In the genomic region with DNA sequence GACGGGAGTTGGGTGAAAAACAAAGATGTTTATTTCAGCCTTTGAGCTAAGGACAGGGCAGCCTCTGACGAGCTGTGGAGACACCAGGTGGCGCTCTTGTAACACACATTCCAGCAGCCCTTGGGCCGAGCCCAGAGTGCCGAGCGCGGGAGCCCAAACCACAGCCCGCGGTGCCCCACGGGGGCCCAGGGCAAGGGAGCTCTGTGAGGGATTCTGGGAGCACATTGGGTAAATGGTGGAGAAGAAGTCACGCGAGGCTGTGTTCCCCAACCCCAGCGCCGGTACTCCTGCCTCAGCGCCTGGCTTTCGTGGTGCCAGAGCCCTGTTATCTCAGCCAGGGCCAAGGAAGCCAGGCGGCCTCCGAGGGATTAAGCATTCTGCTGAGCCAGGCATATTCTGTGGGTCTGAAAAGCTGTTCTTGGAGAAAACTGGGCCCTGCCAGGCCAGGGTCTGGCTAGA, we compare ENCODE assay signal across 8 mouse cellular contexts. TPM values are rescaled to one million over a fixed set of nuclear protein-coding genes. Genes with fewer than 3 reads are reported as not detected.
A peak's percentile ranks its signal among the peaks of the same experiment; 100 is the strongest.
DNase-seq lines count a peak whose midpoint lies in the region; ATAC-seq and TF ChIP-seq lines count a peak whose summit lies in the region.

No protein-coding gene starts in this region.

- H3K4me2 ChIP-seq in hindbrain, embryonic 16.5 days (ENCODE audit: low read length), result peak overlapping the region; percentile 72

- peak; percentile 96 for ATAC-seq in hindbrain, embryonic 16.5 days

- no peak; the same call in 1 of the 2 replicates for TF ChIP-seq CTCF in gastrocnemius, adult 2 months (IDR thresholded peaks at IDR 0.05)

- H3K4me1 ChIP-seq in hindbrain, embryonic 16.5 days (ENCODE audit: control insufficient read depth, insufficient read depth, low read depth, low read length), result peaks cover 5% of the 10 kb centered on the region; the same call in 1 of the 2 replicates

- H3K4me3 ChIP-seq in gastrocnemius, adult 2 months, result peak overlapping the region; percentile 65
- peak overlapping the region; percentile 36 for H3K4me3 ChIP-seq in hindbrain, embryonic 16.5 days (ENCODE audit: low read length)

- intact Hi-C loops in gastrocnemius, adult 2 months (cut with DNase I), result loop anchor here (1.0 to 10.0 kb wide), 3 partner anchors 141 to 312 kb away; no protein-coding TSS in a partner anchor

- peak overlapping the region; percentile 41; the same call in 1 of the 2 replicates for H3K27ac ChIP-seq in gastrocnemius, adult 2 months
- H3K27ac ChIP-seq in hindbrain, embryonic 16.5 days (ENCODE audit: low read depth, low read length), result no peak overlapping the region

- WGBS in hindbrain, embryonic 16.5 days, result 2% methylated on average over 18 of the region's 18 CpGs

- 0 out of 2 replicates have a peak, but pooled peaks cover 2% of the 10 kb centered on the region for H3K27me3 ChIP-seq in hindbrain, embryonic 16.5 days (replicated peaks; ENCODE audit: control insufficient read depth, insufficient read depth, low read length)

- no peaks in the 10 kb centered on the region for H3K9me3 ChIP-seq in hindbrain, embryonic 16.5 days (ENCODE audit: control insufficient read depth, low read length)

- peak; percentile 75 for DNase-seq in WW6 (ENCODE audit: low read depth, low spot score)
- DNase-seq in cerebellum, postnatal 4 days (ENCODE audit: low spot score in 2 of 2), result peak; percentile 76 to 90
- peak; percentile 88 for DNase-seq in gastrocnemius, adult 2 months
- peak; percentile 68 for DNase-seq in left cerebral cortex, adult 11 months (ENCODE audit: low spot score)
- peak; percentile 86 to 89 for DNase-seq in lung, postnatal 4 days
- DNase-seq in retina, postnatal 7 days (ENCODE audit: low read depth, low spot score), result peak; percentile 71
- peak; percentile 67 to 84 for DNase-seq in urinary bladder, adult 18-20 months (ENCODE audit: low spot score in 2 of 2)

- H3K9ac ChIP-seq in hindbrain, embryonic 16.5 days (ENCODE audit: low read depth, low read length), result peak overlapping the region; percentile 59

- H3K36me3 ChIP-seq in hindbrain, embryonic 16.5 days (ENCODE audit: control insufficient read depth, insufficient read depth, low read length), result no peaks in the 10 kb centered on the region

RNA-seq across cellular contexts. Expression of a gene that starts 47.8 kb away (rescaled TPM):
- under 1 TPM; 0.33 to 0.67 TPM for total RNA-seq in gastrocnemius, adult 2 months (2021)
- 1.3 and 2.2 TPM in 2 replicates for polyA plus RNA-seq in hindbrain, embryonic 16.5 days (2015; fragmentation: Nextera tagmentation; extraction: Ambion mirVana)

RNA-seq across cellular contexts. Expression of a gene that starts 59.5 kb away (rescaled TPM):
- total RNA-seq in gastrocnemius, adult 2 months (2021), result not detected
- polyA plus RNA-seq in hindbrain, embryonic 16.5 days (2015; fragmentation: Nextera tagmentation; extraction: Ambion mirVana), result 2.1 and 3.2 TPM in 2 replicates
